Mouse (Mus musculus) kidney, adult 11 months (tissue): ENCODE results near the gene Acot7.

Experiments
- DNase-seq: peaks from one replicate; pipeline ENCODE4 v3.0.0; 2022

Gene Acot7

GRCm38 (mm10) chr4:152177537-152178343 is at the start of gene Acot7:
Gene Acot7, plus strand, starts transcription at chr4:152178134.
- peak; percentile 85 for DNase-seq

GRCm38 (mm10) chr4:152128784-152129183 is 49.1 kb upstream of the Acot7 start:
- DNase-seq, result peak; percentile 90

GRCm38 (mm10) chr4:152129395-152129930 is 48.5 kb upstream of the Acot7 start:
- DNase-seq, result no peak

- DNase-seq, result peak; percentile 74
Measured at GRCm38 (mm10) chr4:152130771-152131653, 46.9 kb upstream of the Acot7 start.

- no peak for DNase-seq
Measured at GRCm38 (mm10) chr4:152131809-152132771, 45.8 kb upstream of the Acot7 start.

GRCm38 (mm10) chr4:152132772-152133169 is 45.2 kb upstream of the Acot7 start:
- no peak for DNase-seq

GRCm38 (mm10) chr4:152133213-152133612 is 44.7 kb upstream of the Acot7 start:
- no peak for DNase-seq

- DNase-seq, result no peak
Measured at GRCm38 (mm10) chr4:152134507-152134906, 43.4 kb upstream of the Acot7 start.

- no peak for DNase-seq
Measured at GRCm38 (mm10) chr4:152135363-152135762, 42.6 kb upstream of the Acot7 start.

- no peak for DNase-seq
Measured at GRCm38 (mm10) chr4:152136112-152136875, 41.6 kb upstream of the Acot7 start.

- no peak for DNase-seq
Measured at GRCm38 (mm10) chr4:152136876-152137250, 41.1 kb upstream of the Acot7 start.

GRCm38 (mm10) chr4:152138497-152139260 is 39.3 kb upstream of the Acot7 start:
- peak; percentile 87 for DNase-seq

- peak; percentile 71 for DNase-seq
Measured at GRCm38 (mm10) chr4:152140441-152140840, 37.5 kb upstream of the Acot7 start.

- DNase-seq, result no peak
Measured at GRCm38 (mm10) chr4:152141521-152142135, 36.3 kb upstream of the Acot7 start.

- no peak for DNase-seq
Measured at GRCm38 (mm10) chr4:152143632-152144031, 34.3 kb upstream of the Acot7 start.

- no peak for DNase-seq
Measured at GRCm38 (mm10) chr4:152145473-152145872, 32.5 kb upstream of the Acot7 start.

GRCm38 (mm10) chr4:152146033-152146827 is 31.7 kb upstream of the Acot7 start:
- DNase-seq, result no peak

- no peak for DNase-seq
Measured at GRCm38 (mm10) chr4:152150546-152150945, 27.4 kb upstream of the Acot7 start.

GRCm38 (mm10) chr4:152151451-152151965 is 26.4 kb upstream of the Acot7 start:
- DNase-seq, result no peak
